Mouse (Mus musculus): Measurements from ENCODE around the gene Cct8l1.

DNA sequence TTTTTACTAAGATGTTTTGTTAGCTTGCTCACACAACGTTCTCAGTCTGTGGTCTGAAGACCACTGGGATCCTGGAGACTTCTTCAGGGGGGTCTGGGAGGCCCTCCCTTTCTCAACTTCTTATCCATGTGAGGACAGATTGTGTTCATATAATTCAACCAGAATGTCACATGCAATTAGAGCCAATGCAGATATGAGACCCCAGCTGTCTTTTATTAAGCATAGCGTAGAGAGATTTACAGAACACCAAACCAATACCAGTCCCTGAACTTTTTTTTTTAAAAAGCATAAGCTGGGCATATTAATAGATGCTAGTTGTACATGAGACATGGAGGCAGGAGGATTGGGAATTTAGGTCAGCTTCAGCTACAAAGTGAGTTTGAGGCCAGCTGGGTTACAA lies 25.8 kb downstream of the Cct8l1 start:
- no peak for TF ChIP-seq GATA1 (IDR thresholded peaks at IDR 0.05; ENCODE audit: borderline replicate concordance, low read length)
- TF ChIP-seq FLI1 (IDR thresholded peaks at IDR 0.05; ENCODE audit: low read length) = no peak

Data from megakaryocyte, embryonic 14.5 days (primary cell).